ENCODE assay signal across 8 mouse cellular contexts in genomic region chr11:84879772-84880464, GRCm38 (mm10). TPM values are rescaled to one million over a fixed set of nuclear protein-coding genes. Genes with fewer than 3 reads are reported as not detected.
DNase-seq lines count a peak whose midpoint lies in the region; ATAC-seq lines count a peak whose summit lies in the region.

Myo19 (plus strand) TSS chr11:84880148.
Pigw (minus strand) TSS chr11:84880285.

- H3K4me2 ChIP-seq in hindbrain, embryonic 15.5 days = peak within 1 kb of the TSS; percentile 94

- no peaks in the 10 kb centered on the region for H3K9me3 ChIP-seq in hindbrain, embryonic 15.5 days
- H3K9me3 ChIP-seq in megakaryocyte, embryonic 14.5 days = no peaks in the 10 kb centered on the region

- under 1% methylated on average over 78 of the region's 81 CpGs for WGBS in hindbrain, embryonic 15.5 days

- H3K4me1 ChIP-seq in hindbrain, embryonic 15.5 days (replicated peaks) = peaks cover 19% of the 10 kb centered on the region
- H3K4me1 ChIP-seq in megakaryocyte, embryonic 14.5 days = peaks cover 45% of the 10 kb centered on the region

- peaks cover 4% of the 10 kb centered on the region for H3K36me3 ChIP-seq in hindbrain, embryonic 15.5 days
- peaks cover 28% of the 10 kb centered on the region for H3K36me3 ChIP-seq in megakaryocyte, embryonic 14.5 days (replicated peaks; ENCODE audit: low read length)

- peak within 1 kb of the TSS; percentile 82 for H3K4me3 ChIP-seq in hindbrain, embryonic 15.5 days
- H3K4me3 ChIP-seq in megakaryocyte, embryonic 14.5 days (replicated peaks) = peak within 1 kb of the TSS; percentile 96

- H3K27me3 ChIP-seq in hindbrain, embryonic 15.5 days = no peaks in the 10 kb centered on the region
- H3K27me3 ChIP-seq in megakaryocyte, embryonic 14.5 days (replicated peaks) = no peaks in the 10 kb centered on the region

- peak within 1 kb of the TSS; percentile 88 for H3K9ac ChIP-seq in hindbrain, embryonic 15.5 days

- ATAC-seq in hindbrain, embryonic 15.5 days (ENCODE audit: low FRiP score, low read depth) = peak; percentile 95

- peak; percentile 79 for DNase-seq in WW6 (ENCODE audit: low read depth, low spot score)
- peak; percentile 86 to 92 for DNase-seq in cerebellum, postnatal 25 days
- peak; percentile 75 to 78 for DNase-seq in frontal cortex, postnatal 36 days (ENCODE audit: low spot score in 2 of 2)
- DNase-seq in left cerebral cortex, adult 8-10 months (ENCODE audit: low spot score in 2 of 2) = peak; percentile 54 to 64
- peak; percentile 84 for DNase-seq in right cerebral cortex, postnatal 10 days (ENCODE audit: low spot score in 2 of 2)
- peak; percentile 81 for DNase-seq in urinary bladder, postnatal 25 days (ENCODE audit: low spot score)

- H3K27ac ChIP-seq in hindbrain, embryonic 15.5 days (replicated peaks) = peak within 1 kb of the TSS; percentile 91

RNA-seq across cellular contexts. Expression of gene Myo19, which starts in this region (rescaled TPM):
- polyA plus RNA-seq in hindbrain, embryonic 15.5 days (2015; fragmentation: Nextera tagmentation; extraction: Ambion mirVana) = 6.8 and 7.7 TPM in 2 replicates
- total RNA-seq in left cerebral cortex, adult 8-10 months (2022) = 10 to 100 TPM in 3 of 4 experiments, 1 to 10 TPM in 1; 9.5 to 13.9 (median 11.7) TPM
- 2.8 and 3.3 TPM in 2 replicates for polyA plus RNA-seq in megakaryocyte, embryonic 14.5 days (2012; ENCODE audit: insufficient read depth, low replicate concordance)

RNA-seq across cellular contexts. Expression of gene Pigw, which starts in this region (rescaled TPM):
- polyA plus RNA-seq in hindbrain, embryonic 15.5 days (2015; fragmentation: Nextera tagmentation; extraction: Ambion mirVana) = 2.2 and 2.3 TPM in 2 replicates
- total RNA-seq in left cerebral cortex, adult 8-10 months (2022) = 1 to 10 TPM; 6.0 to 8.7 (median 7.6) TPM
- polyA plus RNA-seq in megakaryocyte, embryonic 14.5 days (2012; ENCODE audit: insufficient read depth, low replicate concordance) = 0.58 TPM in 1 of 2 replicates, not detected in the other

Comparison
In these comparisons a context has a peak if more than half of its experiments do, and no peak if none do; other contexts are left out.
1. Peak in every context shown above with its lines: DNase-seq, ATAC-seq, H3K4me3 ChIP-seq and H3K27ac ChIP-seq.